Mouse (Mus musculus) E14TG2a.4 (cell line): ENCODE data around the gene Rbm7.

Experiments
- CTCF ChIP-seq: conservative IDR thresholded peaks from 2 replicates; pipeline ENCODE4 v1.5.1; 2014; ENCODE audit warnings: low read length
- NANOG ChIP-seq: IDR thresholded peaks from 2 replicates; pipeline ENCODE4 v1.6.1; 2014; ENCODE audit warnings: borderline replicate concordance, low read length, mixed read lengths

- TF ChIP-seq CTCF (no peak), NANOG (no peak)
Measured at GRCm38 (mm10) chr9:48525566-48525965, 30.5 kb upstream of the Rbm7 start.
